Mouse (Mus musculus) cerebellum, adult 2 months (tissue): Measurements from ENCODE around the gene Adal. TPM values are rescaled to one million over a fixed set of nuclear protein-coding genes. Genes with fewer than 3 reads are reported as not detected.

Experiments
- DNase-seq, 2 experiments: peaks; one replicate each; pipeline ENCODE4 v3.0.0; 2021
- H3K27ac ChIP-seq: fragments of 200-500 bp; 2 replicates; pipeline ENCODE4 v1.5.1; 2012; ENCODE audit warnings: low read length, control low read depth, inconsistent platforms; ENCODE audit not compliant: insufficient read depth
- H3K27me3 ChIP-seq: fragments of 200-500 bp; 2 replicates; pipeline ENCODE4 v1.6.1; 2012; ENCODE audit warnings: inconsistent platforms, mild to moderate bottlenecking, low read length, moderate library complexity; ENCODE audit not compliant: control insufficient read depth, insufficient read depth
- H3K4me1 ChIP-seq: fragments of 200-500 bp; 2 replicates; pipeline ENCODE4 v1.6.1; 2011; ENCODE audit warnings: low read length; ENCODE audit not compliant: control insufficient read depth, insufficient read depth
- H3K4me3 ChIP-seq: fragments of 200-500 bp; replicated peaks from 2 replicates; pipeline ENCODE3; 2011; ENCODE audit warnings: mild to moderate bottlenecking, low read depth, low read length, control low read depth; ENCODE audit not compliant: insufficient read depth
- CTCF ChIP-seq: fragments of 200-500 bp; IDR thresholded peaks from 2 replicates; pipeline ENCODE4 v1.5.1; 2011; ENCODE audit warnings: low read depth, mild to moderate bottlenecking, control low read depth, low read length, moderate library complexity, borderline replicate concordance; ENCODE audit not compliant: insufficient read depth
- POLR2A ChIP-seq: fragments of 200-500 bp; IDR thresholded peaks from 2 replicates; pipeline ENCODE4 v1.6.1; 2011; ENCODE audit warnings: low read length, control low read depth, borderline replicate concordance; ENCODE audit not compliant: insufficient read depth
- WGBS: fragments of 180-500 bp; shearing (Covaris S2); methylation state at CpG from one replicate; pipeline ENCODE4 v1.1.7; 2018; 5-methylcytosine and 5-hydroxymethylcytosine counted together
- polyA plus RNA-seq: library from polyadenylated mRNA; depleted of rRNA; stranded (reverse); fragments of >200 nt; gene quantifications from 2 replicates; pipeline ENCODE4 v1.2.3, GENCODE M21; 2012

Gene Adal
- polyA plus RNA-seq, 1 experiment, result 26.3 TPM

DNA sequence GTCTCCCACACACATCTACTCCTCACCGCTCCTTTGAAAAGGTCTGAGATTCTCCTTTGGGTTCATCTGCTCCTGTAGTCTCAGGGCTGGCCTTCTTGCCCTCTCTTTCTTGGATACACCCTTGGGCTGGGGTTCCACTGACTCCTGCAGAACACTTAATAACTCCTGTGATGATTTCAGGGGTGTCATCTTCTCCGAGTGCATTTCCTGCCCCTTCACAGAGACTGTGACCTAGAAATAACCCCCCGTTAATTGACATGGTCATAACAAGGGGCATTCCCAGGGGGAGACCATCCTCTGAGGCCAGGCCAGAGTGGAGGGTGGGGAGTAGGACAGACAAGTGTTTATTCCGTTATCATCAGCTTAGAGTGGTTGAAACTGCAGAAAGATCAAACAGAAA is 28.9 kb downstream of the Adal start:
- 44% methylated on average over 4 of the region's 4 CpGs for WGBS
- no peak overlapping the region for H3K27ac ChIP-seq
- H3K27me3 ChIP-seq, result no peaks in the 10 kb centered on the region
- H3K4me3 ChIP-seq, result peak overlapping the region; percentile 46
- no peak for DNase-seq
- H3K4me1 ChIP-seq, result peaks cover 12% of the 10 kb centered on the region
- no peak for TF ChIP-seq CTCF
- TF ChIP-seq POLR2A, result no peak

DNA sequence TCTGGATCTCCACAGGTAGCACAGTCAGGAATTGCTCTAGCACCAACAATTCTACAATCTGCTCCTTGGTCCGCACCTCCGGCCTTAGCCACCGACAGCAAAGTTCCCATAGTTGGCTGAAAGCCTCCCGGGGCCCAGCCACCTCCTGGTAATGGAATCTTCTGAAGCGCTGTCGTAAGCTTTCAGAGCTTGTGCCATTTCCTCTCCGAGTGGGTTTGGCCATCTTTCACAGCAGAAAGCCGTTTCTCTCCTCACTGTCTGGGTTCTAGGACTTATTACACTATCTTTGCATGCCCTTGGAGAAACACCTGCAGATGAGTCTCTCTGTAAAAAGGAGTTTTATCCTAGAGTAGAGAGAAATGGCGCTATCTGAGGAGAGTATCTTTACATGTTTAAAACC is 29.7 kb downstream of the Adal start:
- Histone ChIP-seq H3K27ac (no peak overlapping the region), H3K4me3 (peak overlapping the region; percentile 67), H3K4me1 (peaks cover 12% of the 10 kb centered on the region), H3K27me3 (no peaks in the 10 kb centered on the region)
- peak; percentile 35 to 43 for DNase-seq
- no peak for TF ChIP-seq CTCF
- TF ChIP-seq POLR2A, result no peak
- WGBS, result 1% methylated on average over 9 of the region's 9 CpGs

DNA sequence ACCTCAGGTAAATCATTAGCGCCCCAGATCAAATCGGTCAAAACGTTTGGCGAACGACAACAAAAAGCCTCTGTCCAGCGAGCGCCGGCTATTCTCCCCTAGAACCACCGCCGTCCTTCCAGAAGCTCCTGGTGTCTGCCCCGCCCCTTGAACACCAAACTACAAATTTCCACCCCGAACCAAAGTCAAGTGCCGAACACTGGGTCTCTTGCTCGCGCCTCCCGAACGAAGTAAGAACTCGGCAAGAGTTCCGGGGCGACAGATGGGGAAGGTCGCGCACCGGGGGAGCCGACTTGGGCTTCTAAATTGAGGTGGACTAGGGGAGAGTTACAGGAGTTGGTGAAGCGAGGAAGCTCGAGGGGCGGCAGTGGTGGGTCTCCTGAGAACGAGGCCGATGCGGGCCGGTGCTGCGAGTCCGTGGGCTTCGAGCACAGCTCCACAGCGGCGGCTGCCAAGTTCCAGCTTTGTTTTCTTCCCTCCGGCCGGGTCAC is 30.3 kb downstream of the Adal start, which contains the start of gene Tubgcp4:
TSS of gene Tubgcp4 (plus strand) at position 174 of the 491 bp plus-strand sequence.
- TF ChIP-seq POLR2A (no peak), CTCF (no peak)
- peak within 1 kb of the TSS; percentile 67 for H3K4me3 ChIP-seq
- no peaks in the 10 kb centered on the region for H3K27me3 ChIP-seq
- H3K27ac ChIP-seq, result peak within 1 kb of the TSS; percentile 57
- peak in 1 of 2 experiments; percentile 46 for DNase-seq
- WGBS, result under 1% methylated on average over 38 of the region's 38 CpGs
- peaks cover 12% of the 10 kb centered on the region for H3K4me1 ChIP-seq

DNA sequence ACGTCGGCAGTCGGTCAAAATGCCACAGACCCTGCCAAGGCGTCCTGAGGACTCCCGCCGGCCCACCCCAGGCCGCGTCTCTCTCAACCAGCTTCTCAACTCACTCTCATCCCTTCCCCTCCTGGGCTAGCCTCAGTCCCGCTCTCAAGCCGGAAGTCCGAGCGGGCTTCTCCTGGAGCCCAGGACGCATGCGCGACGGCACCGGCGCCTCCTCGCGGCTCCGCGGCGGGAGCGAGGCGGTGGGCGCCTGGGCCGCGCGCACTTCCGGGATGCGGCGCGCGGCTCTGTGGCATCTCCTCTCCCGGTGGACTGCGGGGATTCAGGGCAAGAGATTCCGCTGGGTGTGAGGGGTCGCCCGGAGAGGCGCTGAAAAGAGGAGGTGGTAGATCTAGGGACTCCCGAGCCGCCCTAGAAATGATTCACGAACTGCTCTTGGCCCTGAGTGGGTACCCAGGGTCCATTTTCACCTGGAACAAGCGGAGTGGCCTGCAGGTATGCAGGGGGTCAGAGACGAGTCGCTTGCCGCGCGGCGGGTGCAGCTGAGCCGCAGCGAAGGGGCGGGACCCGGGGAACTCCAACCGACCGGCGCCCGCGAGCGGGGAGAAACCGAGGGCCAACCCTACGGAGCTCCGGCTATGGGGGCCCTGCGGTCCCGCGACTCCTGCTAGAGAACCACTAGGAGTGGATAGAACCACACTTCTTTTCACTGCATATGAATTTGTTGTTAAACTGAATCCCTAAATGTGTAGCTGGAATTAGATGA is 30.9 kb downstream of the Adal start, which contains the start of gene Zscan29:
TSS of gene Zscan29 (minus strand) at position 146 of the 763 bp plus-strand sequence.
- WGBS, result 1% methylated on average over 66 of the region's 66 CpGs
- TF ChIP-seq POLR2A (peak; percentile 62; the same call in 1 of the 2 replicates), CTCF (no peak)
- DNase-seq, result peak; percentile 89
- peak within 1 kb of the TSS; percentile 57 for H3K27ac ChIP-seq
- peaks cover 12% of the 10 kb centered on the region for H3K4me1 ChIP-seq
- H3K4me3 ChIP-seq, result peak within 1 kb of the TSS; percentile 67
- no peaks in the 10 kb centered on the region for H3K27me3 ChIP-seq

DNA sequence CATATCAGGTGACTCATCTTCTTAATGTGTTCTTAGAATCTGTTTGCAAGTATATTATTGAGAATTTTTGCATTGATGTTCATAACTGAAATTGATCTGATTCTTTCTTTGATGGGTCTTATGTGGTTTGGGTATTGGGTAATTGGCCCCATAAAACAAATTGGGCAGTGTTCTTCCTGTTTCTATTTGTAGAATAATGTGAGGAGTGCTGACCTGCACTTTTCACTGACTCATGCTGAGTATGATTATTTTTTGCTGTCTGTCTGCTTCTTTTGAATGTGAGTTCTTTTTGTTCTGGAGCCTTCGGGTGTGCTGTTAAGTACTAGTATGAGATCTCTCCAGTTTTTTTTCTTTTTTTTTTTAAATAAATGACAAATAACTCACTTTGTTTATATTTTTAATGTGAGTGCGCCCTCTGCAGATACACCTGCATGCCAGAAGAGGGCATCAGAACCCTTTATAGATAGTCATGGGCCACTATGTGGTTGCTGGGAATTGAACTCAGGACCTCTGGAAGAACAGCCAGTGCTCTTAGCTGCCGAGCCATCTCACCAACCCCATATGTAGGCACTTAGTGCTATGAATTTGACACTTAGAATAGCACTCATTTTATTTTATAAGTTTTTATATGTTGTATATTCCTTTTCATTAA is 38.7 kb downstream of the Adal start:
- DNase-seq, result no peak
- Histone ChIP-seq H3K4me3 (no peak overlapping the region), H3K27me3 (no peaks in the 10 kb centered on the region), H3K27ac (no peak overlapping the region), H3K4me1 (peaks cover 6% of the 10 kb centered on the region)
- no peak for TF ChIP-seq CTCF
- no peak for TF ChIP-seq POLR2A
- WGBS, result 95% methylated on average over 3 of the region's 3 CpGs

DNA sequence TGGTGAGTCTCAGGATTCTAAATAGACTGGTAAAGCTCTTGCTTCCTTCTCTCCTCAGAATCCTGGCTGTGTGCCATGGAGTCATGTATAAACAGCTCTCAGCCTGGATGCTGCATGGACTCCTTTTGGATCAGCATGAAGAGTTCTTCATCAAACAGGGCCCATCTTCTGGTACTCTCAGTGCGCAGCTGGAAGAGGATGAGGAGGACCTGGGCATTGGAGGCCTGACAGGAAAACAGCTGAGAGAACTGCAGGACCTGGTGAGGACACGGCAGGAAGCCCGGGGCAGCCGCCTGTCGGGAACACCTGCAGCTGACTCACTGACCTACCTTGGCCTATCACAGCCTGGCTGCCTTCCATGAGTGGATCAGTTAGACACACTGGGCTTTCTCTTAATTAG is 43.2 kb downstream of the Adal start:
- Histone ChIP-seq H3K27ac (0 out of 2 replicates have a peak overlapping the region, but pooled peaks have one; percentile 17), H3K27me3 (no peaks in the 10 kb centered on the region), H3K4me3 (no peak overlapping the region), H3K4me1 (peaks cover 6% of the 10 kb centered on the region)
- 7% methylated on average over 5 of the region's 5 CpGs for WGBS
- TF ChIP-seq POLR2A (no peak), CTCF (no peak)
- peak; percentile 88 to 90 for DNase-seq

DNA sequence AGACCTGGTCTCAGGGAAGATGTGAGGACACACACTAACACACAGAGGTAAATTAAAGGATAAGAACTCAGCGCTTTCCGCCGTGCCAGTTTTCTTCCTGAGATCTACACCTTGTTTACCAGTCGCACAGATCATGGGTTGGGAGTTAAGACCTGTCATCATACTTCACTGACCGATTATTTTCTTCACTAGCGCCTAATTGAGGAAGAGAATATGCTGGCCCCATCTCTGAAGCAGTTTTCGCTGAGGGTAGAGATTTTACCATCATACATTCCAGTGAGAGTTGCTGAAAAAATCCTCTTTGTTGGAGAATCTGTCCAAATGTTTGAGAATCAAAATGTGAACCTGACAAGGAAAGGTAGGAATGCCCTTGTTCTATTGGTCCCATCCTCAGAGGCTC is 43.9 kb downstream of the Adal start:
- Histone ChIP-seq H3K4me3 (no peak overlapping the region), H3K4me1 (peaks cover 6% of the 10 kb centered on the region), H3K27me3 (no peaks in the 10 kb centered on the region), H3K27ac (no peak overlapping the region)
- WGBS, result 97% methylated on average over 7 of the region's 7 CpGs
- TF ChIP-seq POLR2A (no peak), CTCF (no peak)
- peak in 1 of 2 experiments; percentile 19 for DNase-seq

DNA sequence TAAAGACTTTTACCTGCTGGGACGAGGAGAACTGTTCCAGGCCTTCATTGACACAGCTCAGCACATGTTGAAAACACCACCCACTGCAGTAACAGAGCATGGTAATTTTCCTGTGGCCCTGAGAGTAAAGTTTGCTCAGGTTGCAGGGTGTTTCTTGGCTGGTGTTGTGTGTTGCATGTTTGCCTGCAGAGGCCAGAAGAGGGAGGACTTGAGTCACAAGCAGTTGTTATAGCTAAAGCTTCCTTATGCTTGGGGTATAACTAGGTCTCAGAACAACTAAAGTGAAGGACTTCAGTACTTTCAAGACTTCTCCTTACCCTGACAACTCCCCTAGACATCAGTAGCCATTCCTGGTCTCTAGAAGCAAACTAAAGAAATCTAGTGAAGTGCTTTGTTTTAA is 48.3 kb downstream of the Adal start:
- H3K4me3 ChIP-seq, result no peak overlapping the region
- no peak overlapping the region for H3K27ac ChIP-seq
- no peak for DNase-seq
- WGBS, result 74% methylated on average over 1 of the region's 1 CpGs
- TF ChIP-seq CTCF (no peak), POLR2A (no peak)
- H3K4me1 ChIP-seq, result peaks cover under 1% of the 10 kb centered on the region; the same call in 1 of the 2 replicates
- H3K27me3 ChIP-seq, result no peaks in the 10 kb centered on the region
